ENCODE assay signal across 7 mouse cellular contexts in genomic region chr9:106211680-106212593, GRCm38 (mm10). TPM values are rescaled to one million over a fixed set of nuclear protein-coding genes. Genes with fewer than 3 reads are reported as not detected.
DNase-seq lines count a peak whose midpoint lies in the region; ATAC-seq and TF ChIP-seq lines count a peak whose summit lies in the region.

No protein-coding gene starts in this region.

- peaks cover 6% of the 10 kb centered on the region for H3K4me1 ChIP-seq in intestine, embryonic 16.5 days (ENCODE audit: control insufficient read depth, insufficient read depth, low read length)
- H3K4me1 ChIP-seq in limb, embryonic 14.5 days (ENCODE audit: control insufficient read depth, insufficient read depth, low read length) = peaks cover 2% of the 10 kb centered on the region; the same call in 1 of the 2 replicates
- H3K4me1 ChIP-seq in midbrain, postnatal 0 days (ENCODE audit: insufficient read depth, low read length) = no peaks in the 10 kb centered on the region

- TF ChIP-seq POLR2A in limb, embryonic 14.5 days (IDR thresholded peaks at IDR 0.05; ENCODE audit: borderline replicate concordance, extremely low read depth, insufficient read depth, insufficient read length) = no peak

- TF ChIP-seq CTCF in midbrain, postnatal 0 days (IDR thresholded peaks at IDR 0.05) = peak; percentile 100

- peak overlapping the region; percentile 68 for H3K4me2 ChIP-seq in intestine, embryonic 16.5 days (ENCODE audit: low read depth, low read length)
- peak overlapping the region; percentile 45 for H3K4me2 ChIP-seq in limb, embryonic 14.5 days (replicated peaks; ENCODE audit: low read depth, low read length, severe bottlenecking)
- peak overlapping the region; percentile 48 for H3K4me2 ChIP-seq in midbrain, postnatal 0 days (ENCODE audit: low read depth, low read length, poor library complexity, severe bottlenecking)

- H3K27me3 ChIP-seq in intestine, embryonic 16.5 days (replicated peaks; ENCODE audit: control insufficient read depth, insufficient read depth, low read length) = no peaks in the 10 kb centered on the region
- no peaks in the 10 kb centered on the region for H3K27me3 ChIP-seq in limb, embryonic 14.5 days (ENCODE audit: control insufficient read depth, insufficient read depth, low read length)
- no peaks in the 10 kb centered on the region for H3K27me3 ChIP-seq in midbrain, postnatal 0 days (ENCODE audit: insufficient read depth, low read length)

- H3K36me3 ChIP-seq in intestine, embryonic 16.5 days (ENCODE audit: control insufficient read depth, insufficient read depth, low read length) = peaks cover 9% of the 10 kb centered on the region; the same call in 1 of the 2 replicates
- peaks cover 49% of the 10 kb centered on the region for H3K36me3 ChIP-seq in limb, embryonic 14.5 days (ENCODE audit: control insufficient read depth, insufficient read depth, low read length)
- H3K36me3 ChIP-seq in midbrain, postnatal 0 days (ENCODE audit: insufficient read depth, low read length) = peaks cover 31% of the 10 kb centered on the region

- peak overlapping the region; percentile 70 for H3K9ac ChIP-seq in intestine, embryonic 16.5 days (ENCODE audit: low read depth, low read length)
- H3K9ac ChIP-seq in limb, embryonic 14.5 days (ENCODE audit: low read depth, low read length, severe bottlenecking) = peak overlapping the region; percentile 42
- 0 out of 2 replicates have a peak overlapping the region, but pooled peaks have one; percentile 3 for H3K9ac ChIP-seq in midbrain, postnatal 0 days (replicated peaks; ENCODE audit: low read length, poor library complexity, severe bottlenecking)

- peak overlapping the region; percentile 35; the same call in 1 of the 2 replicates for H3K27ac ChIP-seq in intestine, embryonic 16.5 days (ENCODE audit: low read length)
- H3K27ac ChIP-seq in limb, embryonic 14.5 days (replicated peaks; ENCODE audit: low read depth, low read length) = 0 out of 2 replicates have a peak overlapping the region, but pooled peaks have one; percentile 2
- H3K27ac ChIP-seq in midbrain, postnatal 0 days (ENCODE audit: low read depth, low read length) = peak overlapping the region; percentile 65

- H3K9me3 ChIP-seq in intestine, embryonic 16.5 days (ENCODE audit: control insufficient read depth, low read length) = no peaks in the 10 kb centered on the region
- no peaks in the 10 kb centered on the region for H3K9me3 ChIP-seq in limb, embryonic 14.5 days (ENCODE audit: control insufficient read depth, low read length)
- H3K9me3 ChIP-seq in midbrain, postnatal 0 days (ENCODE audit: low read length) = no peaks in the 10 kb centered on the region

- peak overlapping the region; percentile 37 for H3K4me3 ChIP-seq in intestine, embryonic 16.5 days (ENCODE audit: low read length)
- H3K4me3 ChIP-seq in limb, embryonic 14.5 days (replicated peaks; ENCODE audit: low read length) = peak overlapping the region; percentile 17; the same call in 1 of the 2 replicates
- H3K4me3 ChIP-seq in midbrain, postnatal 0 days (ENCODE audit: low read depth, low read length) = peak overlapping the region; percentile 13; the same call in 1 of the 2 replicates

- DNase-seq in adrenal gland, postnatal 10 days = peak; percentile 94
- peak; percentile 96 for DNase-seq in embryo, embryonic 10.5 days (ENCODE audit: low spot score)
- peak; percentile 79 to 88 for DNase-seq in gastrocnemius, postnatal 4 days (ENCODE audit: low spot score in 2 of 2)
- DNase-seq in limb, embryonic 14.5 days (ENCODE audit: low spot score) = peak; percentile 94
- DNase-seq in midbrain, postnatal 0 days (ENCODE audit: low spot score) = peak; percentile 95
- peak; percentile 69 to 80 for DNase-seq in spleen, postnatal 14 days (ENCODE audit: low spot score in 2 of 2)

- ATAC-seq in intestine, embryonic 16.5 days = peak; percentile 88
- ATAC-seq in limb, embryonic 14.5 days (ENCODE audit: low FRiP score, low read depth) = peak; percentile 83
- peak; percentile 81 for ATAC-seq in midbrain, postnatal 0 days (ENCODE audit: low FRiP score)

- 23% methylated on average over 37 of the region's 37 CpGs for WGBS in intestine, embryonic 16.5 days
- 21% methylated on average over 36 of the region's 37 CpGs for WGBS in limb, embryonic 14.5 days
- WGBS in midbrain, postnatal 0 days = 18% methylated on average over 37 of the region's 37 CpGs

RNA-seq across cellular contexts. Expression of gene Twf2, which starts 9.0 kb away (rescaled TPM):
- 10 to 100 TPM; 38.5 to 58.6 TPM for total RNA-seq in adrenal gland, postnatal 10 days (2021)
- 100 to 1,000 TPM in 1 of 2 experiments, 10 to 100 TPM in 1; 92.7 to 105 TPM for total RNA-seq in gastrocnemius, postnatal 4 days (2021)
- polyA plus RNA-seq in intestine, embryonic 16.5 days (2015; fragmentation: Nextera tagmentation; extraction: Ambion mirVana) = 48.6 and 50.0 TPM in 2 replicates
- polyA plus RNA-seq in limb, embryonic 14.5 days (2012; rRNA removed) = 69.2 and 76.3 TPM in 2 replicates
- 62.4 and 65.6 TPM in 2 replicates for polyA plus RNA-seq in limb, embryonic 14.5 days (2014; fragmentation: Nextera tagmentation; extraction: Ambion mirVana)
- 60.1 and 78.3 TPM in 2 replicates for total RNA-seq in midbrain, postnatal 0 days (2014; rRNA removed)
- 41.6 and 47.4 TPM in 2 replicates for polyA plus RNA-seq in midbrain, postnatal 0 days (2015; fragmentation: Nextera tagmentation; extraction: Ambion mirVana)

RNA-seq across cellular contexts. Expression of gene Tlr9, which starts 10.5 kb away (rescaled TPM):
- total RNA-seq in adrenal gland, postnatal 10 days (2021) = 1 to 10 TPM; 1.2 to 1.5 TPM
- 1 to 10 TPM in 1 of 2 experiments, under 1 TPM in 1; 0.88 to 1.1 TPM for total RNA-seq in gastrocnemius, postnatal 4 days (2021)
- 0.04 and 0.05 TPM in 2 replicates for polyA plus RNA-seq in intestine, embryonic 16.5 days (2015; fragmentation: Nextera tagmentation; extraction: Ambion mirVana)
- polyA plus RNA-seq in limb, embryonic 14.5 days (2012; rRNA removed) = 0.96 and 0.99 TPM in 2 replicates
- 0.08 and 0.11 TPM in 2 replicates for polyA plus RNA-seq in limb, embryonic 14.5 days (2014; fragmentation: Nextera tagmentation; extraction: Ambion mirVana)
- total RNA-seq in midbrain, postnatal 0 days (2014; rRNA removed) = 0.49 and 0.85 TPM in 2 replicates
- polyA plus RNA-seq in midbrain, postnatal 0 days (2015; fragmentation: Nextera tagmentation; extraction: Ambion mirVana) = 0.07 and 0.16 TPM in 2 replicates

RNA-seq across cellular contexts. Expression of gene Ppm1m, which starts 12.4 kb away (rescaled TPM):
- total RNA-seq in adrenal gland, postnatal 10 days (2021) = 100 to 1,000 TPM; 119 to 129 TPM
- total RNA-seq in gastrocnemius, postnatal 4 days (2021) = 10 to 100 TPM; 16.7 to 20.8 TPM
- polyA plus RNA-seq in intestine, embryonic 16.5 days (2015; fragmentation: Nextera tagmentation; extraction: Ambion mirVana) = 23.4 and 26.3 TPM in 2 replicates
- polyA plus RNA-seq in limb, embryonic 14.5 days (2012; rRNA removed) = 87.0 and 93.5 TPM in 2 replicates
- 39.2 and 48.3 TPM in 2 replicates for polyA plus RNA-seq in limb, embryonic 14.5 days (2014; fragmentation: Nextera tagmentation; extraction: Ambion mirVana)
- 16.2 and 27.7 TPM in 2 replicates for total RNA-seq in midbrain, postnatal 0 days (2014; rRNA removed)
- polyA plus RNA-seq in midbrain, postnatal 0 days (2015; fragmentation: Nextera tagmentation; extraction: Ambion mirVana) = 18.5 and 21.3 TPM in 2 replicates

RNA-seq across cellular contexts. Expression of gene Alas1, which starts 36.5 kb away (rescaled TPM):
- total RNA-seq in adrenal gland, postnatal 10 days (2021) = 1,000 to 10,000 TPM in 1 of 2 experiments, 100 to 1,000 TPM in 1; 940 to 1,609 TPM
- total RNA-seq in gastrocnemius, postnatal 4 days (2021) = 100 to 1,000 TPM; 127 to 159 TPM
- 129 and 131 TPM in 2 replicates for polyA plus RNA-seq in intestine, embryonic 16.5 days (2015; fragmentation: Nextera tagmentation; extraction: Ambion mirVana)
- 83.3 and 97.2 TPM in 2 replicates for polyA plus RNA-seq in limb, embryonic 14.5 days (2012; rRNA removed)
- 89.3 and 95.4 TPM in 2 replicates for polyA plus RNA-seq in limb, embryonic 14.5 days (2014; fragmentation: Nextera tagmentation; extraction: Ambion mirVana)
- 51.5 and 76.1 TPM in 2 replicates for total RNA-seq in midbrain, postnatal 0 days (2014; rRNA removed)
- 84.4 and 86.8 TPM in 2 replicates for polyA plus RNA-seq in midbrain, postnatal 0 days (2015; fragmentation: Nextera tagmentation; extraction: Ambion mirVana)

RNA-seq across cellular contexts. Expression of gene Wdr82, which starts 41.2 kb away (rescaled TPM):
- 10 to 100 TPM; 72.1 to 87.6 TPM for total RNA-seq in adrenal gland, postnatal 10 days (2021)
- 10 to 100 TPM; 60.3 to 62.5 TPM for total RNA-seq in gastrocnemius, postnatal 4 days (2021)
- 12.4 and 12.8 TPM in 2 replicates for polyA plus RNA-seq in intestine, embryonic 16.5 days (2015; fragmentation: Nextera tagmentation; extraction: Ambion mirVana)
- 104 and 122 TPM in 2 replicates for polyA plus RNA-seq in limb, embryonic 14.5 days (2012; rRNA removed)
- polyA plus RNA-seq in limb, embryonic 14.5 days (2014; fragmentation: Nextera tagmentation; extraction: Ambion mirVana) = 30.2 and 32.5 TPM in 2 replicates
- total RNA-seq in midbrain, postnatal 0 days (2014; rRNA removed) = 245 and 261 TPM in 2 replicates
- polyA plus RNA-seq in midbrain, postnatal 0 days (2015; fragmentation: Nextera tagmentation; extraction: Ambion mirVana) = 30.6 and 31.7 TPM in 2 replicates

Comparison
In these comparisons a context has a peak if more than half of its experiments do, and no peak if none do; other contexts are left out.
1. Peak in every context shown above with its lines: DNase-seq, ATAC-seq, H3K4me3 ChIP-seq and H3K27ac ChIP-seq.
2. H3K27ac ChIP-seq: peak in every context shown above with its lines; median percentile 65 in midbrain, postnatal 0 days; 35 in intestine, embryonic 16.5 days; 2 in limb, embryonic 14.5 days.
3. H3K9ac ChIP-seq: peak in every context shown above with its lines; median percentile 70 in intestine, embryonic 16.5 days; 42 in limb, embryonic 14.5 days; 3 in midbrain, postnatal 0 days.